Mouse (Mus musculus): ENCODE results near the gene Pknox1. TPM values are rescaled to one million over a fixed set of nuclear protein-coding genes. Genes with fewer than 3 reads are reported as not detected.
A peak's percentile ranks its signal among the peaks of the same experiment; 100 is the strongest.

Gene Pknox1
- polyA plus RNA-seq, 1 experiment from 2014 or later = 15.0 TPM

- no peak overlapping the region for H3K4me3 ChIP-seq (ENCODE audit: low read depth, low read length)
- H3K4me1 ChIP-seq (ENCODE audit: insufficient read depth, low read depth, low read length) = peaks cover 13% of the 10 kb centered on the region; the same call in 1 of the 2 replicates
- no peak for ATAC-seq
- DNase-seq (ENCODE audit: low spot score) = no peak
- TF ChIP-seq EP300 (IDR thresholded peaks at IDR 0.05) (no peak), CTCF (IDR thresholded peaks at IDR 0.05) (no peak)
- no peak overlapping the region for H3K4me2 ChIP-seq (replicated peaks; ENCODE audit: low read depth, low read length)
- WGBS = 80% methylated on average over 11 of the region's 11 CpGs
- no peak overlapping the region for H3K27ac ChIP-seq (ENCODE audit: low read length)
- H3K9me3 ChIP-seq (ENCODE audit: low read length) = no peaks in the 10 kb centered on the region
- no peak overlapping the region for H3K9ac ChIP-seq (replicated peaks; ENCODE audit: low read depth)
- H3K36me3 ChIP-seq (ENCODE audit: insufficient read depth, low read length) = no peaks in the 10 kb centered on the region
- no peaks in the 10 kb centered on the region for H3K27me3 ChIP-seq (replicated peaks; ENCODE audit: insufficient read depth, low read length)
Measured at GRCm38 (mm10) chr17:31559021-31559789, 5.3 kb upstream of the Pknox1 start.

GRCm38 (mm10) chr17:31563632-31564014 lies 911 bp upstream of the Pknox1 start:
- Histone ChIP-seq H3K4me3 (ENCODE audit: low read depth, low read length) (peak overlapping the region; percentile 43), H3K4me2 (replicated peaks; ENCODE audit: low read depth, low read length) (peak overlapping the region; percentile 62), H3K4me1 (ENCODE audit: insufficient read depth, low read depth, low read length) (peaks cover 19% of the 10 kb centered on the region; the same call in 1 of the 2 replicates), H3K27ac (ENCODE audit: low read length) (peak overlapping the region; percentile 83), H3K27me3 (replicated peaks; ENCODE audit: insufficient read depth, low read length) (no peaks in the 10 kb centered on the region), H3K9me3 (ENCODE audit: low read length) (no peaks in the 10 kb centered on the region), H3K9ac (replicated peaks; ENCODE audit: low read depth) (peak overlapping the region; percentile 39), H3K36me3 (ENCODE audit: insufficient read depth, low read length) (no peaks in the 10 kb centered on the region)
- ATAC-seq = no peak
- DNase-seq (ENCODE audit: low spot score) = peak; percentile 44
- WGBS = 11% methylated on average over 12 of the region's 12 CpGs
- TF ChIP-seq CTCF (IDR thresholded peaks at IDR 0.05) (no peak), EP300 (IDR thresholded peaks at IDR 0.05) (no peak)

GRCm38 (mm10) chr17:31564858-31565140 lies 265 bp downstream of the Pknox1 start:
- H3K27me3 ChIP-seq (replicated peaks; ENCODE audit: insufficient read depth, low read length) = no peaks in the 10 kb centered on the region
- peak overlapping the region; percentile 91 for H3K4me3 ChIP-seq (ENCODE audit: low read depth, low read length)
- WGBS = 4% methylated on average over 10 of the region's 44 CpGs
- peak overlapping the region; percentile 99 for H3K27ac ChIP-seq (ENCODE audit: low read length)
- DNase-seq (ENCODE audit: low spot score) (no peak), ATAC-seq (no peak)
- H3K4me1 ChIP-seq (ENCODE audit: insufficient read depth, low read depth, low read length) = peaks cover 19% of the 10 kb centered on the region; the same call in 1 of the 2 replicates
- TF ChIP-seq CTCF (IDR thresholded peaks at IDR 0.05) = no peak
- no peak for TF ChIP-seq EP300 (IDR thresholded peaks at IDR 0.05)
- peak overlapping the region; percentile 86 for H3K9ac ChIP-seq (replicated peaks; ENCODE audit: low read depth)
- no peaks in the 10 kb centered on the region for H3K36me3 ChIP-seq (ENCODE audit: insufficient read depth, low read length)
- H3K4me2 ChIP-seq (replicated peaks; ENCODE audit: low read depth, low read length) = peak overlapping the region; percentile 87
- H3K9me3 ChIP-seq (ENCODE audit: low read length) = no peaks in the 10 kb centered on the region

GRCm38 (mm10) chr17:31565141-31566056 lies 865 bp downstream of the Pknox1 start:
- under 1% methylated on average over 55 of the region's 88 CpGs for WGBS
- no peak for TF ChIP-seq EP300 (IDR thresholded peaks at IDR 0.05)
- peak; percentile 41 for TF ChIP-seq CTCF (IDR thresholded peaks at IDR 0.05)
- H3K4me3 ChIP-seq (ENCODE audit: low read depth, low read length) = peak overlapping the region; percentile 91
- H3K27ac ChIP-seq (ENCODE audit: low read length) = peak overlapping the region; percentile 99
- H3K27me3 ChIP-seq (replicated peaks; ENCODE audit: insufficient read depth, low read length) = no peaks in the 10 kb centered on the region
- ATAC-seq (peak; percentile 37), DNase-seq (ENCODE audit: low spot score) (peak; percentile 77)
- peak overlapping the region; percentile 86 for H3K9ac ChIP-seq (replicated peaks; ENCODE audit: low read depth)
- H3K4me1 ChIP-seq (ENCODE audit: insufficient read depth, low read depth, low read length) = peaks cover 19% of the 10 kb centered on the region; the same call in 1 of the 2 replicates
- H3K4me2 ChIP-seq (replicated peaks; ENCODE audit: low read depth, low read length) = peak overlapping the region; percentile 87
- no peaks in the 10 kb centered on the region for H3K36me3 ChIP-seq (ENCODE audit: insufficient read depth, low read length)
- H3K9me3 ChIP-seq (ENCODE audit: low read length) = no peaks in the 10 kb centered on the region

- H3K9ac ChIP-seq (replicated peaks; ENCODE audit: low read depth) = peak overlapping the region; percentile 86; the same call in 1 of the 2 replicates
- no peak for ATAC-seq
- H3K27ac ChIP-seq (ENCODE audit: low read length) = peak overlapping the region; percentile 99; the same call in 1 of the 2 replicates
- peak overlapping the region; percentile 87 for H3K4me2 ChIP-seq (replicated peaks; ENCODE audit: low read depth, low read length)
- no peaks in the 10 kb centered on the region for H3K36me3 ChIP-seq (ENCODE audit: insufficient read depth, low read length)
- no peaks in the 10 kb centered on the region for H3K27me3 ChIP-seq (replicated peaks; ENCODE audit: insufficient read depth, low read length)
- peaks cover 19% of the 10 kb centered on the region; the same call in 1 of the 2 replicates for H3K4me1 ChIP-seq (ENCODE audit: insufficient read depth, low read depth, low read length)
- TF ChIP-seq EP300 (IDR thresholded peaks at IDR 0.05) (no peak), CTCF (IDR thresholded peaks at IDR 0.05) (no peak)
- H3K9me3 ChIP-seq (ENCODE audit: low read length) = no peaks in the 10 kb centered on the region
- 0 out of 2 replicates have a peak overlapping the region, but pooled peaks have one; percentile 91 for H3K4me3 ChIP-seq (ENCODE audit: low read depth, low read length)
- DNase-seq (ENCODE audit: low spot score) = no peak
- 64% methylated on average over 6 of the region's 6 CpGs for WGBS
Measured at GRCm38 (mm10) chr17:31566276-31566675, 1.7 kb downstream of the Pknox1 start.

GRCm38 (mm10) chr17:31569756-31570155 lies 5.2 kb downstream of the Pknox1 start:
- 84% methylated on average over 1 of the region's 1 CpGs for WGBS
- Histone ChIP-seq H3K27ac (ENCODE audit: low read length) (no peak overlapping the region), H3K4me3 (ENCODE audit: low read depth, low read length) (no peak overlapping the region), H3K9ac (replicated peaks; ENCODE audit: low read depth) (no peak overlapping the region), H3K36me3 (ENCODE audit: insufficient read depth, low read length) (no peaks in the 10 kb centered on the region), H3K9me3 (ENCODE audit: low read length) (no peaks in the 10 kb centered on the region), H3K4me2 (replicated peaks; ENCODE audit: low read depth, low read length) (no peak overlapping the region), H3K27me3 (replicated peaks; ENCODE audit: insufficient read depth, low read length) (no peaks in the 10 kb centered on the region), H3K4me1 (ENCODE audit: insufficient read depth, low read depth, low read length) (peaks cover 16% of the 10 kb centered on the region; the same call in 1 of the 2 replicates)
- DNase-seq (ENCODE audit: low spot score) = no peak
- no peak for TF ChIP-seq CTCF (IDR thresholded peaks at IDR 0.05)
- no peak for TF ChIP-seq EP300 (IDR thresholded peaks at IDR 0.05)
- no peak for ATAC-seq

Data from lung, postnatal 0 days (tissue).